8 mouse cellular contexts compared by ENCODE assay signal in genomic region chr3:88142546-88142915, GRCm38 (mm10). TPM values are rescaled to one million over a fixed set of nuclear protein-coding genes. Genes with fewer than 3 reads are reported as not detected.
A peak's percentile ranks its signal among the peaks of the same experiment; 100 is the strongest.
DNase-seq lines count a peak whose midpoint lies in the region; ATAC-seq lines count a peak whose summit lies in the region.

No protein-coding gene starts in this region.

- H3K4me3 ChIP-seq in megakaryocyte, embryonic 14.5 days (replicated peaks), result peak overlapping the region; percentile 96
- H3K4me3 ChIP-seq in hindbrain, embryonic 10.5 days, result peak overlapping the region; percentile 70

- H3K4me1 ChIP-seq in megakaryocyte, embryonic 14.5 days, result peaks cover 78% of the 10 kb centered on the region
- peaks cover 99% of the 10 kb centered on the region for H3K4me1 ChIP-seq in hindbrain, embryonic 10.5 days (replicated peaks)

- peak overlapping the region; percentile 93 for H3K27ac ChIP-seq in hindbrain, embryonic 10.5 days

- peak; percentile 87 to 88 for DNase-seq in cerebellum, postnatal 10 days
- no peak for DNase-seq in cerebellum, adult 11 months
- DNase-seq in hindbrain, embryonic 10.5 days (ENCODE audit: low spot score), result no peak
- peak; percentile 51 for DNase-seq in mesoderm, embryonic 11.5 days (ENCODE audit: low read depth, low spot score)
- DNase-seq in embryo, embryonic 10 days (ENCODE audit: low spot score), result no peak
- DNase-seq in Muller cell, postnatal 12 days (ENCODE audit: inconsistent ontology term), result no peak

- no peaks in the 10 kb centered on the region for H3K9me3 ChIP-seq in megakaryocyte, embryonic 14.5 days
- H3K9me3 ChIP-seq in hindbrain, embryonic 10.5 days, result no peaks in the 10 kb centered on the region

- no peaks in the 10 kb centered on the region for H3K27me3 ChIP-seq in megakaryocyte, embryonic 14.5 days (replicated peaks)
- peaks cover 29% of the 10 kb centered on the region for H3K27me3 ChIP-seq in hindbrain, embryonic 10.5 days (ENCODE audit: insufficient read depth, poor library complexity, severe bottlenecking)

- ATAC-seq in megakaryocyte, adult 5-6 weeks (ENCODE audit: poor library complexity, severe bottlenecking), result no peak

- peaks cover 25% of the 10 kb centered on the region for H3K36me3 ChIP-seq in megakaryocyte, embryonic 14.5 days (replicated peaks; ENCODE audit: low read length)
- H3K36me3 ChIP-seq in hindbrain, embryonic 10.5 days, result no peaks in the 10 kb centered on the region

- under 1% methylated on average over 57 of the region's 57 CpGs for WGBS in hindbrain, embryonic 10.5 days

RNA-seq across cellular contexts. Expression of gene Mef2d, which starts 0.4 kb away (rescaled TPM):
- 60.2 and 145 TPM in 2 replicates for polyA plus RNA-seq in megakaryocyte, embryonic 14.5 days (2012; ENCODE audit: insufficient read depth, low replicate concordance)
- 73.3 and 77.4 TPM in 2 replicates for total RNA-seq in megakaryocyte, adult 5-6 weeks (2015)
- total RNA-seq in megakaryocyte, adult 5-6 weeks (2017), result 29.2 and 42.0 TPM in 2 replicates
- polyA plus RNA-seq in hindbrain, embryonic 10.5 days (2016; fragmentation: Nextera tagmentation; extraction: Ambion mirVana), result 10.2 and 15.1 TPM in 2 replicates

Comparison
In these comparisons a context has a peak if more than half of its experiments do, and no peak if none do; other contexts are left out.
1. DNase-seq: peak in cerebellum, postnatal 10 days (2 of 2) and mesoderm, embryonic 11.5 days (single experiment); none in cerebellum, adult 11 months (single experiment), hindbrain, embryonic 10.5 days (single experiment), embryo, embryonic 10 days (single experiment) and Muller cell, postnatal 12 days (single experiment).